ENCODE assay signal across 9 mouse cellular contexts in the genomic region with DNA sequence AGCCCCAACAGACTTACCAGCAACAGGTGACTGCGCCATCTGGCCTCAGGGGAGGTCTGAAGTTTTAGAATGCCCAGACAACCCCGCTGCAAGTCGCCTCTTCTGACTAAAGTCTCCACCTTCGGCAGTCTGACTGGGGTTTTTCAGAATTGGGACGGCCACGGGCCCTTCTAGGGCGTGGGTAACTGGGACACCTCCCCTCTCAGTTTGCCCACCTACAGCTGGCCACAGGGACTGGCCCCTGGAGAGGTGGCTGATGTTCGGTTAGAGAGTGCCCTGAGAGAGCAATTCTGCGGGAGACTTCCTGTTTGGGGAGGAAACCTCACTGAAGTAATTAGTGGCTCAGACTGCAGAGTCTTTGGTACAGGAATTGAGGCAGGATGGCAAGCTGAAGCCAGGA. TPM values are rescaled to one million over a fixed set of nuclear protein-coding genes. Genes with fewer than 3 reads are reported as not detected.
DNase-seq lines count a peak whose midpoint lies in the region; ATAC-seq lines count a peak whose summit lies in the region.
"Had no signal": no experiment of that assay in that cellular context is flagged by ENCODE, and none has a peak within 500 bp of the region (broad histone marks: within the 10 kb centered on the region; RNA-seq: fewer than 3 reads in every experiment).

No protein-coding gene starts in this region.

- no peak overlapping the region for H3K4me2 ChIP-seq in midbrain, embryonic 14.5 days (ENCODE audit: low read length)
- 0 out of 2 replicates have a peak overlapping the region, but pooled peaks have one; percentile 3 for H3K4me2 ChIP-seq in stomach, embryonic 16.5 days (ENCODE audit: low read depth, low read length)
- H3K4me2 ChIP-seq: hindbrain, embryonic 15.5 days had no signal

- DNase-seq in midbrain, embryonic 10.5 days (ENCODE audit: low spot score), result no peak
- no peak for DNase-seq in midbrain, embryonic 14.5 days
- DNase-seq in liver, result peak; percentile 43
- DNase-seq in adrenal gland, postnatal 36 days, result no peak
- DNase-seq in urinary bladder, postnatal 25 days (ENCODE audit: low spot score), result no peak
- DNase-seq in thymus, postnatal 36 days, result no peak

- H3K27ac ChIP-seq in midbrain, embryonic 10.5 days (replicated peaks), result peak overlapping the region; percentile 25; the same call in 1 of the 2 replicates
- H3K27ac ChIP-seq in midbrain, embryonic 14.5 days (replicated peaks; ENCODE audit: low read depth, low read length), result no peak overlapping the region
- no peak overlapping the region for H3K27ac ChIP-seq in stomach, embryonic 16.5 days (ENCODE audit: low read length)
- H3K27ac ChIP-seq: hindbrain, embryonic 15.5 days had no signal

- H3K4me1 ChIP-seq in midbrain, embryonic 10.5 days, result peaks cover 4% of the 10 kb centered on the region; the same call in 1 of the 2 replicates
- H3K4me1 ChIP-seq in midbrain, embryonic 14.5 days (ENCODE audit: control insufficient read depth, insufficient read depth, low read length), result no peaks in the 10 kb centered on the region
- H3K4me1 ChIP-seq in stomach, embryonic 16.5 days (ENCODE audit: control insufficient read depth, insufficient read depth, low read length), result peaks cover 8% of the 10 kb centered on the region; the same call in 1 of the 2 replicates
- H3K4me1 ChIP-seq: hindbrain, embryonic 15.5 days had no signal

- ATAC-seq in midbrain, embryonic 14.5 days (ENCODE audit: low FRiP score, low TSS enrichment), result no peak
- ATAC-seq in erythroid progenitor cell, adult 5-6 weeks (replicated peaks; ENCODE audit: low FRiP score, poor library complexity, severe bottlenecking), result peak; percentile 17
- no peak for ATAC-seq in stomach, embryonic 16.5 days (ENCODE audit: insufficient read depth, low FRiP score)

- H3K27me3 ChIP-seq in midbrain, embryonic 10.5 days (ENCODE audit: low read depth, poor library complexity, severe bottlenecking), result peaks cover 14% of the 10 kb centered on the region
- no peaks in the 10 kb centered on the region for H3K27me3 ChIP-seq in midbrain, embryonic 14.5 days (ENCODE audit: control insufficient read depth, insufficient read depth, low read length)
- 0 out of 2 replicates have a peak, but pooled peaks cover 5% of the 10 kb centered on the region for H3K27me3 ChIP-seq in stomach, embryonic 16.5 days (ENCODE audit: control insufficient read depth, insufficient read depth, low read length)
- H3K27me3 ChIP-seq: hindbrain, embryonic 15.5 days had no signal

- H3K36me3 ChIP-seq in midbrain, embryonic 10.5 days, result no peaks in the 10 kb centered on the region
- no peaks in the 10 kb centered on the region for H3K36me3 ChIP-seq in midbrain, embryonic 14.5 days (ENCODE audit: control insufficient read depth, insufficient read depth, low read length)
- no peaks in the 10 kb centered on the region for H3K36me3 ChIP-seq in stomach, embryonic 16.5 days (ENCODE audit: control insufficient read depth, insufficient read depth, low read length)
- H3K36me3 ChIP-seq: hindbrain, embryonic 15.5 days had no signal

- no peaks in the 10 kb centered on the region for H3K9me3 ChIP-seq in midbrain, embryonic 10.5 days (replicated peaks)
- H3K9me3 ChIP-seq in midbrain, embryonic 14.5 days (ENCODE audit: control insufficient read depth, low read length), result no peaks in the 10 kb centered on the region
- H3K9me3 ChIP-seq in stomach, embryonic 16.5 days (replicated peaks; ENCODE audit: control insufficient read depth, low read length), result no peaks in the 10 kb centered on the region
- H3K9me3 ChIP-seq: hindbrain, embryonic 15.5 days had no signal

- no peak overlapping the region for H3K4me3 ChIP-seq in midbrain, embryonic 10.5 days
- H3K4me3 ChIP-seq in midbrain, embryonic 14.5 days (replicated peaks; ENCODE audit: low read depth, low read length), result no peak overlapping the region
- no peak overlapping the region for H3K4me3 ChIP-seq in stomach, embryonic 16.5 days (replicated peaks; ENCODE audit: low read length)
- H3K4me3 ChIP-seq: hindbrain, embryonic 15.5 days had no signal

- H3K9ac ChIP-seq in midbrain, embryonic 14.5 days (replicated peaks; ENCODE audit: low read length), result no peak overlapping the region
- H3K9ac ChIP-seq in stomach, embryonic 16.5 days (ENCODE audit: low read length), result no peak overlapping the region
- H3K9ac ChIP-seq: hindbrain, embryonic 15.5 days had no signal

- WGBS in midbrain, embryonic 10.5 days, result 62% methylated on average over 9 of the region's 9 CpGs
- 64% methylated on average over 9 of the region's 9 CpGs for WGBS in midbrain, embryonic 14.5 days
- 35% methylated on average over 9 of the region's 9 CpGs for WGBS in stomach, embryonic 16.5 days

RNA-seq across cellular contexts. Expression of gene Steap3, which starts 13.8 kb away (rescaled TPM):
- 3.4 and 3.5 TPM in 2 replicates for polyA plus RNA-seq in midbrain, embryonic 10.5 days (2016; fragmentation: Nextera tagmentation; extraction: Ambion mirVana)
- polyA plus RNA-seq in midbrain, embryonic 14.5 days (2014; fragmentation: Nextera tagmentation; extraction: Ambion mirVana), result 2.4 and 3.2 TPM in 2 replicates
- total RNA-seq in erythroid progenitor cell, adult 5-6 weeks (2015; ENCODE audit: low replicate concordance), result 37.3 and 42.2 TPM in 2 replicates
- 23.2 and 37.0 TPM in 2 replicates for total RNA-seq in erythroid progenitor cell, adult 5-6 weeks (2017; ENCODE audit: low replicate concordance)
- 5.2 and 8.2 TPM in 2 replicates for polyA plus RNA-seq in stomach, embryonic 16.5 days (2015; fragmentation: Nextera tagmentation; extraction: Ambion mirVana)
- total RNA-seq in adrenal gland, postnatal 36 days (2021), result 10 to 100 TPM; 21.9 to 48.2 TPM
